Mouse (Mus musculus): Measurements from ENCODE around the gene Slc5a1. TPM values are rescaled to one million over a fixed set of nuclear protein-coding genes. Genes with fewer than 3 reads are reported as not detected.

Gene Slc5a1
- polyA plus RNA-seq (2012; rRNA removed): 0.02 and 0.06 TPM in 2 replicates

GRCm38 (mm10) chr5:33104025-33104481 lies at the start of gene Slc5a1:
Gene Slc5a1 (plus strand): TSS chr5:33104219.

Other genes with a start within 250 kb of the Slc5a1 start
- 13.2 and 13.6 TPM in 2 replicates for gene Prr14l, start 250.0 kb upstream of the Slc5a1 start, polyA plus RNA-seq (2012; rRNA removed)
- 37.1 and 44.8 TPM in 2 replicates for gene Depdc5, start 240.5 kb upstream of the Slc5a1 start, polyA plus RNA-seq (2012; rRNA removed)
- 354 and 391 TPM in 2 replicates for gene Ywhah, start 85.4 kb upstream of the Slc5a1 start, polyA plus RNA-seq (2012; rRNA removed)
- gene Spon2, start 114.2 kb downstream of the Slc5a1 start, polyA plus RNA-seq (2012; rRNA removed): 3.0 and 6.5 TPM in 2 replicates
- gene Ctbp1, start 170.8 kb downstream of the Slc5a1 start, polyA plus RNA-seq (2012; rRNA removed): 386 and 424 TPM in 2 replicates
- 165 and 167 TPM in 2 replicates for gene Maea, start 231.3 kb downstream of the Slc5a1 start, polyA plus RNA-seq (2012; rRNA removed)

Data from central nervous system, embryonic 14 days (tissue).